Mouse (Mus musculus) megakaryocyte-erythroid progenitor cell, adult 5-6 weeks (primary cell): ENCODE measurements around the gene Elmo1. TPM values are rescaled to one million over a fixed set of nuclear protein-coding genes. Genes with fewer than 3 reads are reported as not detected.

Source experiments
- ATAC-seq: replicated peaks from 2 replicates; pipeline ENCODE4 v1.8.0; 2016; ENCODE audit warnings: mild to moderate bottlenecking, inconsistent platforms; ENCODE audit not compliant: severe bottlenecking, poor library complexity, low FRiP score, low TSS enrichment
- total RNA-seq, 2 experiments: library from RNA; stranded (forward) in 1 of 2; stranded (reverse) in 1 of 2; fragments of 200-1000, 215-1000 nt in 1 of 2; fragments of >200 nt in 1 of 2; fragmentation: Nextera tagmentation in 1 of 2; gene quantifications; 2 replicates each; pipeline ENCODE4 v1.2.3; 2014 to 2017

Gene Elmo1
- total RNA-seq, 2 experiments from 2014 or later = 13.0 to 23.4 TPM

DNA sequence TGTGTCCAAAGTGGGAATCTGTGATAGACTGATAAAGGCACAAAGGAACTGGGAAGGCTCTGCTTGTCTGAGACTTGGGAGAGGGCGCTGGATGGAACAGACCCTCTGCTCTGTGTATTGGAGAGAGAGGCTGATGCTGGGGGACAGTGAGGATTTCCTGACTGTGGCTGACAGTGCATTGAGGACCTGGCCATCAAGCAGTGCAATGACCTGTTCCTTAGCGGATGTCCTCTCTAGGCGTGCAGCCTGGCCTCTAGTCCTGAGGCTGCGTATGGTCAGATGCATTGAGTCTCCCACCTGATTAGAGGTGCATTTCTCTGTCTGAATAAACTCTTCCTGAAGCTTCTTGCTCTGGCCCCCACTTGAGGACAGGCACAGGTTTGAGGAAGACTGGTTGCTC, 384.2 kb downstream of the Elmo1 start:
- ATAC-seq = no peak

- ATAC-seq = no peak
Measured at GRCm38 (mm10) chr13:20481805-20482204, 391.4 kb downstream of the Elmo1 start.

- ATAC-seq = peak; percentile 91
Measured at GRCm38 (mm10) chr13:20489110-20489509, 398.7 kb downstream of the Elmo1 start.

- ATAC-seq = peak; percentile 90
Measured at GRCm38 (mm10) chr13:20489698-20490417, 399.5 kb downstream of the Elmo1 start.

- ATAC-seq = no peak
Measured at GRCm38 (mm10) chr13:20490860-20491594, 400.6 kb downstream of the Elmo1 start.

- ATAC-seq = no peak
Measured at GRCm38 (mm10) chr13:20491666-20492065, 401.3 kb downstream of the Elmo1 start.

- no peak for ATAC-seq
Measured at GRCm38 (mm10) chr13:20494047-20494739, 403.8 kb downstream of the Elmo1 start.

GRCm38 (mm10) chr13:20501923-20502322, 411.5 kb downstream of the Elmo1 start:
- no peak for ATAC-seq

GRCm38 (mm10) chr13:20503371-20503770, 413.0 kb downstream of the Elmo1 start:
- no peak for ATAC-seq

GRCm38 (mm10) chr13:20507381-20508129, 417.2 kb downstream of the Elmo1 start:
- ATAC-seq = no peak

DNA sequence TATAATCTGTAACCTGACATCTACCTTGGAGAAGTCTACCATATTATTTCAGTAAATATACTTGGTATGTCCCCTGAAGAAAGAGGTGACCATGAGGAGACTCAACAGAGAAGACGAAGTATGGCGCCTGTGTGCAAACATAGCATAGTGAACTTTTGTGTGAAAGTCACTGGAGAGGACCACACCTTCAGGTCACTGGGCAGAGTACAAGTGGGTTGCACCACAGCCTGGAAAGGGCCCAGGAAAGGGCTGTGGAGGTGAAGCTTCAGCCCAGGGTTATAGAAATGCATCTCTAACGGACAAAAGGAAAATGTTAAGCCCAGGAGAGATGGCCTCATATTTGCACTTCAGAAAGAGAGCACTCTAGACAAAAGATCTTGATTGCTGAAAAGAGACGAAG, 420.6 kb downstream of the Elmo1 start:
- ATAC-seq = no peak

- no peak for ATAC-seq
Measured at GRCm38 (mm10) chr13:20512317-20513240, 422.2 kb downstream of the Elmo1 start.

DNA sequence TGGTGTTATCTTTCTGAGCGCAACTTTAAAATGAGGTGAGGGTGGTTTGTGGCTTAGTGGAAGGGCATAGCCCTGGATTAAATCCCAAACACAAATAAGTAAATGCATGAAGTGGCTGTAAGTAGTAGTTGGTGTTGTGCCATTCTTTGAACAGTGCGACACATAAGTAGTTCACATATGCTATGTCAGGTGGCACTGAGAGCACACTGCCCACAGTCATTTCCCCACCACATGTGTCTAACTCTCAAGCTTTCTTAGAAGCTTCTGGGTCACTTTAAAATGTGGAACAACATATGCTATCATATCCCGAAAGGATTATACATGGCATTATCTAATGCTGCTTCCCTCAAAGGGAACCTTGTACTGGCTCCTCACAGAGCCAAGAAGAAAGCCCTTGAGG, 424.3 kb downstream of the Elmo1 start:
- ATAC-seq = no peak

DNA sequence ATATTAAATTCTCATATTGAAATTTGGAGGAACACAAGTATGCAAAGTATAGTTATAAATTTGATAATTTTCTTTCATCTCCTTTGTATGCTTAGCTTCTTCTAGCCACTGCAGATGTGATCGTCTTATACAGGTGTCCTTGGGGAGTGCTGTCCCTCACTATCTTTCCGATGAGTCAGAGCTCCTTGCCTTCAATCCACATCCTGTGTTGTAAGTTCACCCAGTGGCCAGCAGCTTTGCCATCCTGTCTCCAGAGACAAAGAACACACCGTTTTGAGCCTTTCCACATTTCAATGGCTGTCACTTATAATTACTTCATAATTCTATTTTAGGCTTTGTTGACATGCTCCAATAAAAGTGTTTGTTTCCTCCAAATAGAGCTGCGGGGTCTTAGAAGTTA, 425.7 kb downstream of the Elmo1 start:
- ATAC-seq = no peak

DNA sequence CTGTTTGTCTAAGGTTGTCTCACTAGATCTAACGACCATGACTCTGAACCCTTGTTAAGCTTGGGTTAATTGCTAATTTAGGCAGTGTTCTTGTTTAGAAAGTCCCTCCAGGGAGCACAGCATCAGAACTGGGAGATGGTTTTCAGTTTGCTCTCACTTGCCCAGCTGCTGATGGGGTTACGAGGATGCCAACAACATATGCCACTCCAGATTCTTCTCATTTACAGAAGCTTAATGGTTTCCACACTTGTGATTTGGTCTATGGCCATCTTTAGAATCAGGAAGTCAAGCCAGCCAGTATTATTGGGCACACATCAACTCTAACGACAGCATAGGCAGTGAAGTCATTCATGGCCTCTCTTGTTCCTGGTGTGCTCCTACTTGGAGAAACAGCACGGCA, 427.3 kb downstream of the Elmo1 start:
- ATAC-seq = no peak

GRCm38 (mm10) chr13:20521492-20521891, 431.1 kb downstream of the Elmo1 start:
- ATAC-seq = no peak

DNA sequence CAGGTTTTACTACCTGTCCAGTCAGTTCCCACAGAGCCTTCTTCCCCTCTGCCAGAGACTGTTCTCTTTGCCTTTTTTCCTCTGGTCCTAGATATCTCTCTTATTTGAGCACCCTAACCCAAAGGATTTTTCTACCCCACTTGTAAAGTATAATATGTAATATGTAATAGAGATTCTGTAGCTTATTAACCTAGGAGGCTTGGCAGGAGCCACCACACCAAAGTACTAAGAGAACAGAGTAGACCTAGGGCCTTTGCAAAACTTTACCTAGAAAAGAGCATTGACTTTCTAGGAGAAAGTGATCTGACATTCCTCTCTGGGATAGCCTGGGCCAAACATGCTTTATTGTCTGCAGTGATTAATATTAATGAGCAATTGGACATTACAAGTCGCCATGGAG, 433.3 kb downstream of the Elmo1 start:
- ATAC-seq = no peak

DNA sequence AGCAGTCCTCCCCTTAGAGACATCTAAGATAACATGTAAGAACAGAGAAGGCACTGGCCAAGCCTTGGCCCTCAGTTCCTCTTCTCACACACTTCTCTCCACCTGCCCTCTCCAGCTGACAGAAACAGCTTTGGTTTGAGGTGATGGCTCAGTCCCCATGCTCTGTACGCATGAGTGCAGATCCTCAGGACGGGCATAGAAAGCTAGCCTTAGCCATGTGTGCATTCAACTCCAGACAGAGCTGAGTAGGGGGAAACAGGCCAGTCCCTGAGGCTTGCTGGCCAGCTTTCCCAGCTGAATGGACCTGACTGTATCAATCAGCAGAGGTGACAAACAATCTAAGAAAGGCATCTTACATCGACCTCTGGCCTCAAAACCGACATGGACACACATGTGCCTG, 435.4 kb downstream of the Elmo1 start:
- no peak for ATAC-seq

DNA sequence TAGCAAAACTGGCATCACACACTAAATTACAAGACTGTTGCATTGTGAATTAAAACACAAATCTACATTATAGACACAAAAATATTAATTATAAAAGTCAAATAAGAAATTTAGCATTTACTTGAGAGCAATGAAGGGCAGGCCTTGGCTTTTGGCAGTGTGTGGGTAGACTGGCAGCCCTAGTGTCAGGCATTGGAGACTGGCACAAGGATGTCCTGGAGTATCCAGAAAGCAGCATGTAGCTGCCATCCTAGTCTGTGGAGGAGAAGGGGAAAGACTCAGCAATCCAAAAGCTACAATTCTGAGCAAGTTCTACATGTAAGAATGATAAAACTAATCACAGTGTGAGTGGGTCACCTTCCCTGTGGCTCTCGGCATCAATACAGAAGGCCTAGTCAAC, 446.7 kb downstream of the Elmo1 start:
- no peak for ATAC-seq
